Comparison of ENCODE assay signal across 25 mouse cellular contexts in genomic region chr8:119499836-119500235, GRCm38 (mm10). TPM values are rescaled to one million over a fixed set of nuclear protein-coding genes. Genes with fewer than 3 reads are reported as not detected.
A peak's percentile ranks its signal among the peaks of the same experiment; 100 is the strongest.
DNase-seq lines count a peak whose midpoint lies in the region; ATAC-seq lines count a peak whose summit lies in the region.
"Had no signal": no experiment of that assay in that cellular context is flagged by ENCODE, and none has a peak within 500 bp of the region (broad histone marks: within the 10 kb centered on the region; RNA-seq: fewer than 3 reads in every experiment).

No protein-coding gene starts in this region.

- H3K4me1 ChIP-seq in embryonic facial prominence, embryonic 10.5 days, result peaks cover 59% of the 10 kb centered on the region
- peaks cover 75% of the 10 kb centered on the region for H3K4me1 ChIP-seq in limb, embryonic 10.5 days
- no peaks in the 10 kb centered on the region for H3K4me1 ChIP-seq in hindbrain, embryonic 16.5 days (ENCODE audit: control insufficient read depth, insufficient read depth, low read depth, low read length)

- ATAC-seq in hindbrain, embryonic 16.5 days, result no peak
- ATAC-seq: activated CD4-positive, CD25-positive, alpha-beta regulatory T cell, adult 4 months; forebrain, embryonic 13.5 days; forebrain, embryonic 15.5 days; forebrain, postnatal 0 days; Patski had no signal

- no peak overlapping the region for H3K4me2 ChIP-seq in hindbrain, embryonic 16.5 days (ENCODE audit: low read length)
- H3K4me2 ChIP-seq: embryonic facial prominence, embryonic 12.5 days; forebrain, embryonic 13.5 days; forebrain, embryonic 15.5 days had no signal

- DNase-seq in 3T3-L1 (ENCODE audit: low read depth, low spot score), result peak; percentile 51
- peak; percentile 40 for DNase-seq in MN1 (ENCODE audit: low spot score)
- peak; percentile 33 for DNase-seq in embryonic facial prominence, embryonic 10.5 days (ENCODE audit: low spot score)
- DNase-seq in limb, embryonic 10.5 days (ENCODE audit: low spot score), result no peak
- DNase-seq in gastrocnemius, postnatal 10 days, result no peak
- DNase-seq in layer of hippocampus, postnatal 36 days, result no peak
- no peak for DNase-seq in spleen, postnatal 14 days (ENCODE audit: low spot score in 2 of 2)
- DNase-seq: adrenal gland, adult 8-10 months; adrenal gland, postnatal 14 days; adrenal gland, postnatal 36 days; cerebellum, adult 11-12 months; cerebellum, adult 2 months; cerebellum, adult 9-10 months; cerebellum, postnatal 10 days; cerebellum, postnatal 25 days; forebrain, postnatal 0 days had no signal

- H3K36me3 ChIP-seq in embryonic facial prominence, embryonic 10.5 days (replicated peaks), result 0 out of 2 replicates have a peak, but pooled peaks cover 6% of the 10 kb centered on the region
- no peaks in the 10 kb centered on the region; the same call in 1 of the 2 replicates for H3K36me3 ChIP-seq in limb, embryonic 10.5 days
- no peaks in the 10 kb centered on the region for H3K36me3 ChIP-seq in hindbrain, embryonic 16.5 days (ENCODE audit: control insufficient read depth, insufficient read depth, low read length)
- H3K36me3 ChIP-seq: forebrain, embryonic 15.5 days had no signal

- H3K27ac ChIP-seq in embryonic facial prominence, embryonic 10.5 days (replicated peaks), result 0 out of 2 replicates have a peak overlapping the region, but pooled peaks have one; percentile 4
- H3K27ac ChIP-seq in limb, embryonic 10.5 days, result 0 out of 2 replicates have a peak overlapping the region, but pooled peaks have one; percentile 16
- H3K27ac ChIP-seq in hindbrain, embryonic 16.5 days (ENCODE audit: low read depth, low read length), result no peak overlapping the region
- H3K27ac ChIP-seq: embryonic facial prominence, embryonic 12.5 days; forebrain, embryonic 13.5 days; forebrain, embryonic 15.5 days had no signal

- H3K9ac ChIP-seq in hindbrain, embryonic 16.5 days (ENCODE audit: low read depth, low read length), result no peak overlapping the region
- H3K9ac ChIP-seq: embryonic facial prominence, embryonic 12.5 days; forebrain, embryonic 13.5 days; forebrain, embryonic 15.5 days; forebrain, postnatal 0 days had no signal

- peaks cover 23% of the 10 kb centered on the region; the same call in 1 of the 2 replicates for H3K27me3 ChIP-seq in embryonic facial prominence, embryonic 10.5 days (replicated peaks; ENCODE audit: low read depth, poor library complexity, severe bottlenecking)
- H3K27me3 ChIP-seq in limb, embryonic 10.5 days (ENCODE audit: low read depth, poor library complexity, severe bottlenecking), result peaks cover 11% of the 10 kb centered on the region; the same call in 1 of the 2 replicates
- H3K27me3 ChIP-seq in hindbrain, embryonic 16.5 days (replicated peaks; ENCODE audit: control insufficient read depth, insufficient read depth, low read length), result no peaks in the 10 kb centered on the region
- H3K27me3 ChIP-seq: embryonic facial prominence, embryonic 12.5 days; forebrain, embryonic 15.5 days; Patski had no signal

- H3K4me3 ChIP-seq in embryonic facial prominence, embryonic 10.5 days, result no peak overlapping the region
- no peak overlapping the region for H3K4me3 ChIP-seq in limb, embryonic 10.5 days
- no peak overlapping the region for H3K4me3 ChIP-seq in hindbrain, embryonic 16.5 days (ENCODE audit: low read length)
- H3K4me3 ChIP-seq: embryonic facial prominence, embryonic 12.5 days; forebrain, embryonic 13.5 days; forebrain, embryonic 15.5 days had no signal

- H3K9me3 ChIP-seq in embryonic facial prominence, embryonic 10.5 days, result no peaks in the 10 kb centered on the region
- no peaks in the 10 kb centered on the region for H3K9me3 ChIP-seq in limb, embryonic 10.5 days (replicated peaks)
- no peaks in the 10 kb centered on the region for H3K9me3 ChIP-seq in hindbrain, embryonic 16.5 days (ENCODE audit: control insufficient read depth, low read length)
- H3K9me3 ChIP-seq: embryonic facial prominence, embryonic 12.5 days; forebrain, embryonic 13.5 days; forebrain, embryonic 15.5 days; G1E had no signal

- WGBS in embryonic facial prominence, embryonic 10.5 days, result 81% methylated on average over 2 of the region's 2 CpGs
- WGBS in limb, embryonic 10.5 days, result 84% methylated on average over 2 of the region's 2 CpGs
- 92% methylated on average over 2 of the region's 2 CpGs for WGBS in hindbrain, embryonic 16.5 days

RNA-seq across cellular contexts. Expression of gene Slc38a8, which starts 1.7 kb away (rescaled TPM):
- polyA plus RNA-seq in embryonic facial prominence, embryonic 10.5 days (2016; fragmentation: Nextera tagmentation; extraction: Ambion mirVana), result 1.9 and 2.1 TPM in 2 replicates
- polyA plus RNA-seq in limb, embryonic 10.5 days (2016; fragmentation: Nextera tagmentation; extraction: Ambion mirVana), result 0.05 and 0.11 TPM in 2 replicates
- total RNA-seq in gastrocnemius, postnatal 10 days (2021), result not detected
- total RNA-seq in layer of hippocampus, postnatal 36 days (2021), result not detected
- 0.11 TPM in 1 of 2 replicates, not detected in the other for polyA plus RNA-seq in hindbrain, embryonic 16.5 days (2015; fragmentation: Nextera tagmentation; extraction: Ambion mirVana)
- total RNA-seq: adrenal gland, adult 18-20 months; adrenal gland, postnatal 14 days; forebrain, postnatal 0 days had no signal
- polyA plus RNA-seq: activated CD4-positive, CD25-positive, alpha-beta regulatory T cell, adult 4 months; C2C12; forebrain, embryonic 13.5 days; forebrain, embryonic 15.5 days; G1E; Patski had no signal

RNA-seq across cellular contexts. Expression of gene Necab2, which starts 53.3 kb away (rescaled TPM):
- 8.8 and 9.4 TPM in 2 replicates for polyA plus RNA-seq in embryonic facial prominence, embryonic 10.5 days (2016; fragmentation: Nextera tagmentation; extraction: Ambion mirVana)
- polyA plus RNA-seq in limb, embryonic 10.5 days (2016; fragmentation: Nextera tagmentation; extraction: Ambion mirVana), result 4.2 and 5.6 TPM in 2 replicates
- total RNA-seq in gastrocnemius, postnatal 10 days (2021), result under 1 TPM; 0.38 to 0.73 TPM
- total RNA-seq in layer of hippocampus, postnatal 36 days (2021), result 100 to 1,000 TPM in 1 of 2 experiments, 10 to 100 TPM in 1; 94.4 to 116 TPM
- polyA plus RNA-seq in hindbrain, embryonic 16.5 days (2015; fragmentation: Nextera tagmentation; extraction: Ambion mirVana), result 52.2 and 56.9 TPM in 2 replicates
- total RNA-seq: G1E had no signal
- polyA plus RNA-seq: activated CD4-positive, CD25-positive, alpha-beta regulatory T cell, adult 4 months; C2C12; G1E had no signal

RNA-seq across cellular contexts. Expression of gene Mbtps1, which starts 58.7 kb away (rescaled TPM):
- polyA plus RNA-seq in embryonic facial prominence, embryonic 10.5 days (2016; fragmentation: Nextera tagmentation; extraction: Ambion mirVana), result 120 and 121 TPM in 2 replicates
- polyA plus RNA-seq in limb, embryonic 10.5 days (2016; fragmentation: Nextera tagmentation; extraction: Ambion mirVana), result 120 and 129 TPM in 2 replicates
- 10 to 100 TPM; 55.4 to 65.0 TPM for total RNA-seq in gastrocnemius, postnatal 10 days (2021)
- total RNA-seq in layer of hippocampus, postnatal 36 days (2021), result 10 to 100 TPM; 70.3 to 74.6 TPM
- polyA plus RNA-seq in hindbrain, embryonic 16.5 days (2015; fragmentation: Nextera tagmentation; extraction: Ambion mirVana), result 46.3 and 55.0 TPM in 2 replicates

Comparison
In these comparisons a context has a peak if more than half of its experiments do, and no peak if none do; other contexts are left out.
1. DNase-seq: peak in 3T3-L1 (single experiment), MN1 (single experiment) and embryonic facial prominence, embryonic 10.5 days (single experiment); none in limb, embryonic 10.5 days (single experiment), gastrocnemius, postnatal 10 days (single experiment), layer of hippocampus, postnatal 36 days (0 of 2) and spleen, postnatal 14 days (0 of 2).